Mouse (Mus musculus) limb, embryonic 14.5 days (tissue): ENCODE results near the gene Rasef. TPM values are rescaled to one million over a fixed set of nuclear protein-coding genes. Genes with fewer than 3 reads are reported as not detected.

Source experiments
- polyA plus RNA-seq, 2 experiments: library from polyadenylated mRNA; depleted of rRNA in 1 of 2; stranded (reverse) in 1 of 2; unstranded in 1 of 2; fragments of >200 nt; fragmentation: Nextera tagmentation in 1 of 2; extraction: Ambion mirVana in 1 of 2; gene quantifications; 2 replicates each; pipeline versions ENCODE4 v1.2.1 to v1.2.3; 2012 to 2014

Rasef gene
- polyA plus RNA-seq, 2 experiments = 0.60 to 1.1 TPM

Other genes with a start within 250 kb of the Rasef start
- gene Gm11238, start 183.1 kb downstream of the Rasef start, polyA plus RNA-seq (2012; rRNA removed) = not detected in 2 replicates
- not detected in 2 replicates for gene Gm11238, start 183.1 kb downstream of the Rasef start, polyA plus RNA-seq (2014; fragmentation: Nextera tagmentation; extraction: Ambion mirVana)
- not detected in 2 replicates for gene Gm11237, start 168.0 kb downstream of the Rasef start, polyA plus RNA-seq (2012; rRNA removed)
- not detected in 2 replicates for gene Gm11237, start 168.0 kb downstream of the Rasef start, polyA plus RNA-seq (2014; fragmentation: Nextera tagmentation; extraction: Ambion mirVana)
- gene Gm11236, start 152.9 kb downstream of the Rasef start, polyA plus RNA-seq (2012; rRNA removed) = not detected in 2 replicates
- gene Gm11236, start 152.9 kb downstream of the Rasef start, polyA plus RNA-seq (2014; fragmentation: Nextera tagmentation; extraction: Ambion mirVana) = not detected in 2 replicates
- gene Gm11239, start 122.6 kb downstream of the Rasef start, polyA plus RNA-seq (2012; rRNA removed) = not detected in 2 replicates
- gene Gm11239, start 122.6 kb downstream of the Rasef start, polyA plus RNA-seq (2014; fragmentation: Nextera tagmentation; extraction: Ambion mirVana) = 0.18 TPM in 1 of 2 replicates, not detected in the other
- not detected in 2 replicates for gene Gm428, start 107.5 kb downstream of the Rasef start, polyA plus RNA-seq (2012; rRNA removed)
- gene Gm428, start 107.5 kb downstream of the Rasef start, polyA plus RNA-seq (2014; fragmentation: Nextera tagmentation; extraction: Ambion mirVana) = not detected in 2 replicates
- not detected in 2 replicates for gene Gm11758, start 85.3 kb upstream of the Rasef start, polyA plus RNA-seq (2012; rRNA removed)
- not detected in 2 replicates for gene Gm11758, start 85.3 kb upstream of the Rasef start, polyA plus RNA-seq (2014; fragmentation: Nextera tagmentation; extraction: Ambion mirVana)
- not detected in 2 replicates for gene Gm11757, start 100.1 kb upstream of the Rasef start, polyA plus RNA-seq (2012; rRNA removed)
- gene Gm11757, start 100.1 kb upstream of the Rasef start, polyA plus RNA-seq (2014; fragmentation: Nextera tagmentation; extraction: Ambion mirVana) = not detected in 2 replicates
- gene Gm13871, start 115.0 kb upstream of the Rasef start, polyA plus RNA-seq (2012; rRNA removed) = not detected in 2 replicates
- not detected in 2 replicates for gene Gm13871, start 115.0 kb upstream of the Rasef start, polyA plus RNA-seq (2014; fragmentation: Nextera tagmentation; extraction: Ambion mirVana)
- 0.37 and 0.49 TPM in 2 replicates for gene Gm11756, start 129.8 kb upstream of the Rasef start, polyA plus RNA-seq (2012; rRNA removed)
- 0.15 and 0.28 TPM in 2 replicates for gene Gm11756, start 129.8 kb upstream of the Rasef start, polyA plus RNA-seq (2014; fragmentation: Nextera tagmentation; extraction: Ambion mirVana)
- gene 2310002L09Rik, start 159.9 kb upstream of the Rasef start, polyA plus RNA-seq (2012; rRNA removed) = 2.7 and 4.8 TPM in 2 replicates
- gene 2310002L09Rik, start 159.9 kb upstream of the Rasef start, polyA plus RNA-seq (2014; fragmentation: Nextera tagmentation; extraction: Ambion mirVana) = 5.8 and 10.5 TPM in 2 replicates
- 0.93 and 1.1 TPM in 2 replicates for gene Frmd3, start 222.4 kb upstream of the Rasef start, polyA plus RNA-seq (2012; rRNA removed)
- gene Frmd3, start 222.4 kb upstream of the Rasef start, polyA plus RNA-seq (2014; fragmentation: Nextera tagmentation; extraction: Ambion mirVana) = 2.4 and 3.1 TPM in 2 replicates